Mouse (Mus musculus): ENCODE data around the gene Bcar1. TPM values are rescaled to one million over a fixed set of nuclear protein-coding genes. Genes with fewer than 3 reads are reported as not detected.

Bcar1 gene
- polyA plus RNA-seq, 1 experiment from 2014 or later: 9.9 TPM

GRCm38 (mm10) chr8:111786701-111787588 is 43.3 kb upstream of the Bcar1 start:
- Histone ChIP-seq H3K27me3 (ENCODE audit: insufficient read depth, low read length) (no peaks in the 10 kb centered on the region), H3K27ac (ENCODE audit: low read depth) (no peak overlapping the region), H3K4me3 (ENCODE audit: low read depth, low read length) (no peak overlapping the region), H3K36me3 (replicated peaks; ENCODE audit: insufficient read depth, low read length) (no peaks in the 10 kb centered on the region), H3K4me2 (ENCODE audit: low read depth, low read length) (no peak overlapping the region), H3K9ac (replicated peaks) (no peak overlapping the region), H3K4me1 (ENCODE audit: insufficient read depth) (peaks cover 7% of the 10 kb centered on the region; the same call in 1 of the 2 replicates), H3K9me3 (ENCODE audit: low read length) (no peaks in the 10 kb centered on the region)
- DNase-seq (no peak), ATAC-seq (no peak)
- WGBS (ENCODE audit: insufficient replicate concordance): 82% methylated on average over 13 of the region's 13 CpGs
- no peak for TF ChIP-seq EP300 (IDR thresholded peaks at IDR 0.05; ENCODE audit: low read depth)
- no peak for TF ChIP-seq CTCF (IDR thresholded peaks at IDR 0.05; ENCODE audit: low read depth)

- H3K4me3 ChIP-seq (ENCODE audit: low read depth, low read length): no peak overlapping the region
- TF ChIP-seq CTCF (IDR thresholded peaks at IDR 0.05; ENCODE audit: low read depth) (no peak), EP300 (IDR thresholded peaks at IDR 0.05; ENCODE audit: low read depth) (no peak)
- H3K4me1 ChIP-seq (ENCODE audit: insufficient read depth): peaks cover 12% of the 10 kb centered on the region; the same call in 1 of the 2 replicates
- no peak for DNase-seq
- no peaks in the 10 kb centered on the region for H3K9me3 ChIP-seq (ENCODE audit: low read length)
- no peak overlapping the region for H3K4me2 ChIP-seq (ENCODE audit: low read depth, low read length)
- no peak for ATAC-seq
- H3K9ac ChIP-seq (replicated peaks): no peak overlapping the region
- no peaks in the 10 kb centered on the region for H3K27me3 ChIP-seq (ENCODE audit: insufficient read depth, low read length)
- H3K36me3 ChIP-seq (replicated peaks; ENCODE audit: insufficient read depth, low read length): no peaks in the 10 kb centered on the region
- WGBS (ENCODE audit: insufficient replicate concordance): 82% methylated on average over 2 of the region's 2 CpGs
- H3K27ac ChIP-seq (ENCODE audit: low read depth): no peak overlapping the region
Observed at GRCm38 (mm10) chr8:111786116-111786515, 42.5 kb upstream of the Bcar1 start.

DNA sequence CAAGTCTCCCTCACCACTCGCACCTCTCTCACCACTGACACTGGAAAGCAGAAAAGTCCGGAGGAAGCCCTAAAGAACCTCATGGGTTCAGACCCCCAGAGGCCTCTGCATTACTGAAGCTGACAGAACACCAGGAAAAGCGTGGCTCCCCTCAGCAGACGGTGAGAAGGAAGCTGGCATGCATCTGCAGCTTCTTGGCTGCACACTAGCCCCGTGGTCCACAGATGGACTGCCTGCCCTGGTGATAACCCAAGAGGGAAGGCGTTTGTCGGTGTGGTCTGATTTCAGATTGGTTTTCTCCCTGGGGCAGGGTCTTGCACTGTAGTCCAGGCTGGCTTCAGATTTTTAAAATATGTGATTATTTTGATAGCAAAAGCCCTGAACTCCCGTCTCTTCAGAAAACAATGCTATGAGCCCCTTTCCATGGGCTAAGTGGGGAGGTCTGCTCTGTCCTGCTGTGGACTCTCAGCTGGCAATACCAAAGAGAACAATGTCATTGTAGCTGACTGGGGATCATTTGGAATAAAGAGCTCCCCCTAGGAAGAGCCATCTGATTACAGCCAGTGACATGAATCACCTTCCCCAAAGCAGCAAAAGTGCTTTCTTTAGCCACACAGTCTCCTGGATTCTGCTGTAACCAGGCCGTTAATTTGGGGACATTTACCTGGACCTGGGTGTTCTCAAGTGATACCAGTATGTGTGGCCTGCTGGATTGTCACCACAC is 39.2 kb upstream of the Bcar1 start:
- ATAC-seq (no peak), DNase-seq (no peak)
- Histone ChIP-seq H3K27ac (ENCODE audit: low read depth) (no peak overlapping the region), H3K4me3 (ENCODE audit: low read depth, low read length) (no peak overlapping the region), H3K9ac (replicated peaks) (no peak overlapping the region), H3K36me3 (replicated peaks; ENCODE audit: insufficient read depth, low read length) (no peaks in the 10 kb centered on the region), H3K4me1 (ENCODE audit: insufficient read depth) (peaks cover 23% of the 10 kb centered on the region), H3K9me3 (ENCODE audit: low read length) (no peaks in the 10 kb centered on the region), H3K27me3 (ENCODE audit: insufficient read depth, low read length) (no peaks in the 10 kb centered on the region), H3K4me2 (ENCODE audit: low read depth, low read length) (no peak overlapping the region)
- 0 out of 2 replicates have a peak, but pooled peaks have one; percentile 12 for TF ChIP-seq CTCF (IDR thresholded peaks at IDR 0.05; ENCODE audit: low read depth)
- TF ChIP-seq EP300 (IDR thresholded peaks at IDR 0.05; ENCODE audit: low read depth): no peak
- 77% methylated on average over 9 of the region's 9 CpGs for WGBS (ENCODE audit: insufficient replicate concordance)

DNA sequence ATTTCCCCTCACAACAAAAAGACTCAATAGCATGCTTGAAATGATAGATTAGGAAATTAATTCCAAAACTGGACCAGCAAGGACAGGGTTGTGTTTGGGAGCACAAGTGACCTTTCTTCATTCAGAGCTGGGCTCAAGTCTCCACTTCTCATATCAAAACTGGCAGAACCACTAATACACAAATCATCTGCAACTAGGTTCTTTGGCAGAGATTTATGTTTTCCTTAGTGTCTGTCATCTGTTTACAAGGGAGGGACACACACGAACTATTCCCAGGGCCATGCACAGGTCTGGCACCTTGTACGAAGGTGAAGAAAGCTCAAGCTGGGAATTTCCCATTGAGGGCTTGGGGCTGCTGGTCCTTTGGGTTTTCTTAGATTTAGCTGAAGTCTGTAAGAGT is 38.6 kb upstream of the Bcar1 start:
- TF ChIP-seq CTCF (IDR thresholded peaks at IDR 0.05; ENCODE audit: low read depth) (no peak), EP300 (IDR thresholded peaks at IDR 0.05; ENCODE audit: low read depth) (no peak)
- H3K27ac ChIP-seq (ENCODE audit: low read depth): no peak overlapping the region
- 70% methylated on average over 2 of the region's 2 CpGs for WGBS (ENCODE audit: insufficient replicate concordance)
- ATAC-seq (no peak), DNase-seq (no peak)
- peaks cover 23% of the 10 kb centered on the region for H3K4me1 ChIP-seq (ENCODE audit: insufficient read depth)
- no peak overlapping the region for H3K4me2 ChIP-seq (ENCODE audit: low read depth, low read length)
- H3K4me3 ChIP-seq (ENCODE audit: low read depth, low read length): no peak overlapping the region
- H3K27me3 ChIP-seq (ENCODE audit: insufficient read depth, low read length): no peaks in the 10 kb centered on the region
- H3K36me3 ChIP-seq (replicated peaks; ENCODE audit: insufficient read depth, low read length): no peaks in the 10 kb centered on the region
- no peak overlapping the region for H3K9ac ChIP-seq (replicated peaks)
- no peaks in the 10 kb centered on the region for H3K9me3 ChIP-seq (ENCODE audit: low read length)

DNA sequence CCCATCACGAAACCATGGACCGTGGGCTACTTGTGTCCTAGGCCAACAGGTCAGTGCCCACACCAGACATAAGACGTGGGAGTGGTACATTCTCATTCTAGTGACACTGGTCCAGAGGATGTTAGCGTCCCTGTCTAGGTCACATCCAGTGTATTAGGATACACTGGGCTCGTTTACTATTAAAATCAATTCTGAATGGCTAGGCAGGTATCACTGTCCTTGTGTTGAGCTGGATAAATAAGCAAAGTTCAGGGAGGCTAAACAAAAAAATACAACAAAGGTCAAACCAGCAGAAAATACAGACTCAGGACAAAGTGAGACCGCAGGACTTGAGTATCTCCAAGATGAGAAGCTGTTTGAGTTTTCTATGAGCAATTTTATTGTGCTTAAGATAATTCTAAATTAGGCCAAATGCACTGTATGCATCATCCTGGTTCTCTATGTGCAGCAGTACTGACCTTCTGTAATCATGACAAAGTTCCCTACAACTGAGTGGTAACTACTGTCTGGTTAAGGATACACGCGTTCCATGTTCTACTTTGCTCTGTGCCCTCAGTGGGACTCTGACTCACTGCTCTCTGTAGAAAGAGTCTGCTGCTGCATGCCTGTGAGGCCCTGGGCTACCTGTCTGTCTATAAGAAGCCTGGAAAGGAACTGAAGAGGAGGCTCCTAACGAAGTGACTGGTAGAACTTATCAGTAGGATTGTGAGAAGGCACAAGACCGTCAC is 37.3 kb upstream of the Bcar1 start:
- H3K4me1 ChIP-seq (ENCODE audit: insufficient read depth): peaks cover 23% of the 10 kb centered on the region
- TF ChIP-seq EP300 (IDR thresholded peaks at IDR 0.05; ENCODE audit: low read depth) (no peak), CTCF (IDR thresholded peaks at IDR 0.05; ENCODE audit: low read depth) (no peak)
- H3K4me2 ChIP-seq (ENCODE audit: low read depth, low read length): no peak overlapping the region
- H3K9ac ChIP-seq (replicated peaks): no peak overlapping the region
- H3K27ac ChIP-seq (ENCODE audit: low read depth): peak overlapping the region; percentile 76
- H3K4me3 ChIP-seq (ENCODE audit: low read depth, low read length): no peak overlapping the region
- no peak for DNase-seq
- H3K9me3 ChIP-seq (ENCODE audit: low read length): no peaks in the 10 kb centered on the region
- peak; percentile 57 for ATAC-seq
- no peaks in the 10 kb centered on the region for H3K36me3 ChIP-seq (replicated peaks; ENCODE audit: insufficient read depth, low read length)
- 77% methylated on average over 10 of the region's 10 CpGs for WGBS (ENCODE audit: insufficient replicate concordance)
- H3K27me3 ChIP-seq (ENCODE audit: insufficient read depth, low read length): no peaks in the 10 kb centered on the region

DNA sequence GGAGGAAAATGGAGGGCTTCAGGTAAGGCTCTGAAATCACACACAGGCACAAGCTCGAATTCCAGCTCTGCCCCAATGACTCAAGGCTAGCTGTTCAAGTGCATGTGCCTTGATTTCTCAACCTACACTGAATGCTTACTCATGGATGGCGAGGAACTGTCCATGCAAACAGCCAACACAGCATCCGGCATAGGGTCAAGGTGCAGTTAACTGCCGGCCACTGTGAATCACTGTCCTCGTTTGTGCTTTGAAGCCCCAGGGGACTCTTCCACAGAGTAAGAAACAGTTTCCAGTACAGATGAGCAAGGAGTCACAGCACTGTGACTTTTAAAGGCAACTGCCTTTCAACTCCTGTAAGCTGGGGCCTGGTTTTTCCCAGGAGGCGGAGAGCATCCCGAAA is 36.1 kb upstream of the Bcar1 start:
- H3K9ac ChIP-seq (replicated peaks): no peak overlapping the region
- no peak overlapping the region for H3K4me2 ChIP-seq (ENCODE audit: low read depth, low read length)
- TF ChIP-seq CTCF (IDR thresholded peaks at IDR 0.05; ENCODE audit: low read depth) (no peak), EP300 (IDR thresholded peaks at IDR 0.05; ENCODE audit: low read depth) (no peak)
- no peaks in the 10 kb centered on the region for H3K9me3 ChIP-seq (ENCODE audit: low read length)
- 60% methylated on average over 7 of the region's 7 CpGs for WGBS (ENCODE audit: insufficient replicate concordance)
- DNase-seq (peak; percentile 49), ATAC-seq (peak; percentile 92)
- no peak overlapping the region for H3K4me3 ChIP-seq (ENCODE audit: low read depth, low read length)
- peak overlapping the region; percentile 76 for H3K27ac ChIP-seq (ENCODE audit: low read depth)
- peaks cover 23% of the 10 kb centered on the region for H3K4me1 ChIP-seq (ENCODE audit: insufficient read depth)
- no peaks in the 10 kb centered on the region for H3K27me3 ChIP-seq (ENCODE audit: insufficient read depth, low read length)
- H3K36me3 ChIP-seq (replicated peaks; ENCODE audit: insufficient read depth, low read length): peaks cover 3% of the 10 kb centered on the region; the same call in 1 of the 2 replicates
